Mouse (Mus musculus) C2C12 (cell line): ENCODE measurements around the gene Hist1h4n.

Source experiments
- CEBPB ChIP-seq: IDR thresholded peaks from one replicate; pipeline ENCODE4 v1.6.1; 2011; ENCODE audit warnings: low read depth, mild to moderate bottlenecking, control low read depth, moderate library complexity
- CTCF ChIP-seq: IDR thresholded peaks from one replicate; pipeline ENCODE4 v1.5.1; 2011; ENCODE audit not compliant: control insufficient read depth, insufficient read depth, insufficient read length
- MAX ChIP-seq: IDR thresholded peaks from one replicate; pipeline ENCODE4 v1.6.1; 2011; ENCODE audit warnings: mild to moderate bottlenecking, control low read depth
- MYOG ChIP-seq: IDR thresholded peaks from one replicate; pipeline ENCODE4 v1.6.1; 2011; ENCODE audit not compliant: control insufficient read depth, insufficient read length; ENCODE audit errors: extremely low read depth
- USF1 ChIP-seq: IDR thresholded peaks from one replicate; pipeline ENCODE4 v1.6.1; 2011; ENCODE audit warnings: low read depth, mild to moderate bottlenecking, control low read depth, moderate library complexity

DNA sequence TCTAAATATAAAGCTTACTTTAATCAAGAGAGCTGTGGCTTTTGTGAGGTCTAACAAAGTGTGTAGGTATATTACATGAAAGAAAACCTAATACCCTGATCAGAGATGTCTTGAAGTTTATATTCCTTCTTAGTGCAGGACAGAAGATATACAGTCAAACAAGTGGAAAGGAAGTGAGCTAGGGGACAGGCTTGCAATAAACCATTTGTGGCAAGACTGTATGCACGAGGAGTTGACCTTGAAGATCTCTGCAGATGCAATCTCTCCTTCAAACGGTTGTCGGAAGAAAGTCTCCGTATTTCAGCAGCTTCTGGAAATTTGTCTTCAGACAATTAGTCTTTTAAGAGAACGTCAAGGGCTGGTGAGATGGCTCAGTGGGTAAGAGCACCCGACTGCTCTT lies 42.1 kb downstream of the Hist1h4n start:
- TF ChIP-seq CTCF (no peak), USF1 (no peak), MYOG (no peak), MAX (no peak), CEBPB (no peak)
